Comparison of ENCODE assay signal across 22 mouse cellular contexts in the genomic region with DNA sequence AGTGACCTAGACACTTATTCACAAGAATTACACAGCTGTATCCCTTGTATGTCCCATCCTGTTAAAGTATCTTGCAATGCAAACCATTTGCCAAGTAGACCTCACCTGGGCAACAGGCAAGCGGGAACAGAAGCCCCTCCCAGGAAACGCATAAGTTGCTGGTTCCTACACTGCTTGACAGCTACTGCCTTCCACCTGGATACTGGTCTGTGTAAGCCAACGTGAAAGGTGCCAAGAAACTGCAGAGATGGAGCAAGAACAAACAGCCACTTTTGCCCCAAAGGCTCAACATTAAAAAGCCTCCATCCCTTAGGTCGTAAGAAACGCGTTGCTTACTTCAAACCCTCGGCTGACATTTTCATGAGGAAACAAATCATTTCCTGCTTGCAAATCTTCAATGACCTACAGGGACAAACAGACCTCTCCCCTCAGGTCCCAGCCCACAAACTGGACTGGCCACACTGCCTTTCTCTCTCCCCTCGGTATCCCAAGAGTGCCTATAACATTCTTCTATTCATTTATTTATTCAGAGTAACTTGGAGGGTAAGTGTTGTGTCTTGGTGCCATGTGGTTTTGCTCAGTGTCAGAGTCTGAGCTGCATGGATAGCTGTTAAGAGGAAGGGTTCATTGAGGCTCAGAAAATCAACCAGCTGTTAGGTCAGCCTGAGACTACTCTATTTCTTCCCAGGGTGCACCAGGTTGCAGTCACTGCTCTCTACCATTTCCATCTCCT.
A peak's percentile ranks its signal among the peaks of the same experiment; 100 is the strongest.
DNase-seq lines count a peak whose midpoint lies in the region; ATAC-seq and TF ChIP-seq lines count a peak whose summit lies in the region.
"Had no signal": no experiment of that assay in that cellular context is flagged by ENCODE, and none has a peak within 500 bp of the region (broad histone marks: within the 10 kb centered on the region; RNA-seq: fewer than 3 reads in every experiment).

No protein-coding gene starts in this region.

- DNase-seq in kidney, adult 18-20 months = no peak
- DNase-seq in kidney, postnatal 10 days = peak; percentile 57
- no peak for DNase-seq in kidney, adult 11 months
- DNase-seq in stomach, postnatal 0 days (ENCODE audit: low spot score) = no peak
- no peak for DNase-seq in hindbrain, embryonic 14.5 days (ENCODE audit: low spot score)
- DNase-seq: adrenal gland, adult 8-10 months; adrenal gland, postnatal 36 days; cerebellum, adult 2 months; cerebellum, postnatal 10 days; embryo, embryonic 11 days; gastrocnemius, postnatal 36 days; heart, adult 18-20 months; heart, postnatal 10 days had no signal

- H3K9ac ChIP-seq in kidney, embryonic 14.5 days (ENCODE audit: low read depth, low read length) = no peak overlapping the region
- no peak overlapping the region for H3K9ac ChIP-seq in stomach, embryonic 14.5 days (replicated peaks; ENCODE audit: low read depth, low read length)
- H3K9ac ChIP-seq in stomach, postnatal 0 days (ENCODE audit: low read length) = no peak overlapping the region
- no peak overlapping the region for H3K9ac ChIP-seq in stomach, embryonic 16.5 days (ENCODE audit: low read length)
- H3K9ac ChIP-seq in hindbrain, embryonic 14.5 days = no peak overlapping the region
- H3K9ac ChIP-seq: embryonic facial prominence, embryonic 15.5 days; hindbrain, embryonic 13.5 days had no signal

- no peaks in the 10 kb centered on the region for H3K4me1 ChIP-seq in kidney, embryonic 14.5 days (ENCODE audit: control insufficient read depth, insufficient read depth, low read length)
- H3K4me1 ChIP-seq in stomach, embryonic 14.5 days (ENCODE audit: control insufficient read depth, insufficient read depth, low read length) = 0 out of 2 replicates have a peak, but pooled peaks cover 5% of the 10 kb centered on the region
- no peaks in the 10 kb centered on the region for H3K4me1 ChIP-seq in stomach, postnatal 0 days (replicated peaks; ENCODE audit: control insufficient read depth, insufficient read depth)
- peaks cover 5% of the 10 kb centered on the region for H3K4me1 ChIP-seq in stomach, embryonic 16.5 days (ENCODE audit: control insufficient read depth, insufficient read depth, low read length)
- H3K4me1 ChIP-seq in hindbrain, embryonic 14.5 days (replicated peaks; ENCODE audit: control insufficient read depth, insufficient read depth, low read length) = 0 out of 2 replicates have a peak, but pooled peaks cover 4% of the 10 kb centered on the region
- H3K4me1 ChIP-seq: embryonic facial prominence, embryonic 15.5 days; forebrain, embryonic 10.5 days; hindbrain, embryonic 13.5 days had no signal

- no peak overlapping the region for H3K4me3 ChIP-seq in kidney, embryonic 14.5 days (ENCODE audit: low read length)
- no peak overlapping the region for H3K4me3 ChIP-seq in stomach, embryonic 14.5 days (ENCODE audit: low read depth, low read length)
- H3K4me3 ChIP-seq in stomach, postnatal 0 days (ENCODE audit: low read depth, low read length) = no peak overlapping the region
- no peak overlapping the region for H3K4me3 ChIP-seq in stomach, embryonic 16.5 days (replicated peaks; ENCODE audit: low read length)
- H3K4me3 ChIP-seq in hindbrain, embryonic 14.5 days (replicated peaks; ENCODE audit: low read length) = no peak overlapping the region
- H3K4me3 ChIP-seq: embryonic facial prominence, embryonic 15.5 days; erythroblast, embryonic 14.5 days; forebrain, embryonic 10.5 days; heart, embryonic 10.5 days; hindbrain, embryonic 13.5 days had no signal

- WGBS in kidney, embryonic 14.5 days = 31% methylated on average over 8 of the region's 8 CpGs
- WGBS in stomach, embryonic 14.5 days = 36% methylated on average over 8 of the region's 8 CpGs
- 34% methylated on average over 8 of the region's 8 CpGs for WGBS in stomach, postnatal 0 days
- 45% methylated on average over 8 of the region's 8 CpGs for WGBS in stomach, embryonic 16.5 days
- 85% methylated on average over 8 of the region's 8 CpGs for WGBS in hindbrain, embryonic 14.5 days

- H3K9me3 ChIP-seq in kidney, embryonic 14.5 days (ENCODE audit: control insufficient read depth, low read length) = no peaks in the 10 kb centered on the region
- H3K9me3 ChIP-seq in stomach, embryonic 14.5 days (ENCODE audit: control insufficient read depth, low read depth, low read length) = no peaks in the 10 kb centered on the region
- no peaks in the 10 kb centered on the region for H3K9me3 ChIP-seq in stomach, postnatal 0 days (ENCODE audit: control insufficient read depth, low read length)
- H3K9me3 ChIP-seq in stomach, embryonic 16.5 days (replicated peaks; ENCODE audit: control insufficient read depth, low read length) = no peaks in the 10 kb centered on the region
- no peaks in the 10 kb centered on the region for H3K9me3 ChIP-seq in hindbrain, embryonic 14.5 days (ENCODE audit: control insufficient read depth, low read length)
- H3K9me3 ChIP-seq: embryonic facial prominence, embryonic 15.5 days; heart, embryonic 10.5 days; hindbrain, embryonic 13.5 days had no signal

- no peak for TF ChIP-seq EP300 in stomach, postnatal 0 days (optimal IDR thresholded peaks at IDR 0.05)

- TF ChIP-seq CTCF in stomach, postnatal 0 days (IDR thresholded peaks at IDR 0.05; ENCODE audit: low read depth) = no peak

- H3K36me3 ChIP-seq in kidney, embryonic 14.5 days (ENCODE audit: control insufficient read depth, insufficient read depth, low read length) = no peaks in the 10 kb centered on the region
- H3K36me3 ChIP-seq in stomach, embryonic 14.5 days (ENCODE audit: control insufficient read depth, insufficient read depth, low read length) = no peaks in the 10 kb centered on the region
- H3K36me3 ChIP-seq in stomach, postnatal 0 days (ENCODE audit: control insufficient read depth, insufficient read depth, low read length) = no peaks in the 10 kb centered on the region
- H3K36me3 ChIP-seq in stomach, embryonic 16.5 days (ENCODE audit: control insufficient read depth, insufficient read depth, low read length) = no peaks in the 10 kb centered on the region
- no peaks in the 10 kb centered on the region for H3K36me3 ChIP-seq in hindbrain, embryonic 14.5 days (replicated peaks; ENCODE audit: control insufficient read depth, insufficient read depth)
- H3K36me3 ChIP-seq: embryonic facial prominence, embryonic 15.5 days; forebrain, embryonic 10.5 days; heart, embryonic 10.5 days; hindbrain, embryonic 13.5 days had no signal

- ATAC-seq in kidney, embryonic 14.5 days (ENCODE audit: low FRiP score, low TSS enrichment) = peak; percentile 90
- ATAC-seq in stomach, embryonic 14.5 days (ENCODE audit: insufficient number of reproducible peaks, insufficient read depth, low FRiP score, low read depth) = peak; percentile 81; the same call in 1 of the 2 replicates
- no peak for ATAC-seq in stomach, postnatal 0 days (ENCODE audit: low FRiP score, low TSS enrichment)
- ATAC-seq in stomach, embryonic 16.5 days (ENCODE audit: insufficient read depth, low FRiP score) = peak; percentile 69
- ATAC-seq in hindbrain, embryonic 14.5 days (ENCODE audit: low FRiP score) = no peak
- ATAC-seq: forebrain, embryonic 14.5 days had no signal

- H3K27me3 ChIP-seq in kidney, embryonic 14.5 days (ENCODE audit: control insufficient read depth, insufficient read depth, low read length) = no peaks in the 10 kb centered on the region
- no peaks in the 10 kb centered on the region for H3K27me3 ChIP-seq in stomach, embryonic 14.5 days (ENCODE audit: control insufficient read depth, insufficient read depth, low read length)
- no peaks in the 10 kb centered on the region for H3K27me3 ChIP-seq in stomach, postnatal 0 days (ENCODE audit: control insufficient read depth, insufficient read depth, low read length)
- H3K27me3 ChIP-seq in stomach, embryonic 16.5 days (ENCODE audit: control insufficient read depth, insufficient read depth, low read length) = no peaks in the 10 kb centered on the region
- no peaks in the 10 kb centered on the region for H3K27me3 ChIP-seq in hindbrain, embryonic 14.5 days (ENCODE audit: control insufficient read depth, insufficient read depth, low read length)
- H3K27me3 ChIP-seq: embryonic facial prominence, embryonic 15.5 days; hindbrain, embryonic 13.5 days had no signal

- no peak overlapping the region; the same call in 1 of the 2 replicates for H3K27ac ChIP-seq in kidney, embryonic 14.5 days (ENCODE audit: low read depth, low read length)
- peak overlapping the region; percentile 53; the same call in 1 of the 2 replicates for H3K27ac ChIP-seq in stomach, embryonic 14.5 days (ENCODE audit: low read length)
- no peak overlapping the region for H3K27ac ChIP-seq in stomach, postnatal 0 days (replicated peaks)
- peak overlapping the region; percentile 29; the same call in 1 of the 2 replicates for H3K27ac ChIP-seq in stomach, embryonic 16.5 days (ENCODE audit: low read length)
- H3K27ac ChIP-seq in hindbrain, embryonic 14.5 days = no peak overlapping the region
- H3K27ac ChIP-seq: embryonic facial prominence, embryonic 15.5 days; forebrain, embryonic 10.5 days; heart, embryonic 10.5 days; hindbrain, embryonic 13.5 days had no signal

- no peak overlapping the region for H3K4me2 ChIP-seq in kidney, embryonic 14.5 days (replicated peaks; ENCODE audit: low read depth, low read length)
- H3K4me2 ChIP-seq in stomach, embryonic 14.5 days (replicated peaks; ENCODE audit: low read depth, low read length) = no peak overlapping the region
- no peak overlapping the region for H3K4me2 ChIP-seq in stomach, postnatal 0 days (replicated peaks; ENCODE audit: low read depth)
- H3K4me2 ChIP-seq in stomach, embryonic 16.5 days (ENCODE audit: low read depth, low read length) = no peak overlapping the region
- no peak overlapping the region for H3K4me2 ChIP-seq in hindbrain, embryonic 14.5 days (replicated peaks)
- H3K4me2 ChIP-seq: embryonic facial prominence, embryonic 15.5 days; hindbrain, embryonic 13.5 days had no signal

Comparison
In these comparisons a context has a peak if more than half of its experiments do, and no peak if none do; other contexts are left out.
1. ATAC-seq: peak in kidney, embryonic 14.5 days (single experiment), stomach, embryonic 14.5 days (single experiment) and stomach, embryonic 16.5 days (single experiment); none in stomach, postnatal 0 days (single experiment) and hindbrain, embryonic 14.5 days (single experiment).
2. H3K27ac ChIP-seq: peak in stomach, embryonic 14.5 days (single experiment) and stomach, embryonic 16.5 days (single experiment); none in kidney, embryonic 14.5 days (single experiment), stomach, postnatal 0 days (single experiment) and hindbrain, embryonic 14.5 days (single experiment).